Mouse (Mus musculus): ENCODE data around the gene Nmrk2. TPM values are rescaled to one million over a fixed set of nuclear protein-coding genes. Genes with fewer than 3 reads are reported as not detected.

Nmrk2 gene
- polyA plus RNA-seq, 1 experiment from 2014 or later = not detected

GRCm38 (mm10) chr10:81200141-81200540 is 1.7 kb downstream of the Nmrk2 start:
- Histone ChIP-seq H3K36me3 (ENCODE audit: control insufficient read depth, insufficient read depth, low read length) (no peaks in the 10 kb centered on the region), H3K9me3 (ENCODE audit: control insufficient read depth, low read length) (no peaks in the 10 kb centered on the region), H3K27ac (ENCODE audit: low read depth, low read length) (no peak overlapping the region), H3K4me3 (ENCODE audit: low read depth, low read length) (no peak overlapping the region), H3K9ac (replicated peaks; ENCODE audit: low read depth, low read length) (no peak overlapping the region), H3K4me1 (ENCODE audit: control insufficient read depth, insufficient read depth, low read length) (no peaks in the 10 kb centered on the region), H3K4me2 (ENCODE audit: low read depth, low read length) (no peak overlapping the region), H3K27me3 (ENCODE audit: control insufficient read depth, insufficient read depth, low read length) (no peaks in the 10 kb centered on the region)
- no peak for ATAC-seq (ENCODE audit: low read depth)
- WGBS = 86% methylated on average over 13 of the region's 13 CpGs

- H3K9me3 ChIP-seq (ENCODE audit: control insufficient read depth, low read length) = no peaks in the 10 kb centered on the region
- no peak overlapping the region for H3K4me2 ChIP-seq (ENCODE audit: low read depth, low read length)
- 88% methylated on average over 6 of the region's 6 CpGs for WGBS
- no peak for ATAC-seq (ENCODE audit: low read depth)
- H3K27ac ChIP-seq (ENCODE audit: low read depth, low read length) = no peak overlapping the region
- no peak overlapping the region for H3K9ac ChIP-seq (replicated peaks; ENCODE audit: low read depth, low read length)
- no peaks in the 10 kb centered on the region for H3K4me1 ChIP-seq (ENCODE audit: control insufficient read depth, insufficient read depth, low read length)
- no peaks in the 10 kb centered on the region for H3K27me3 ChIP-seq (ENCODE audit: control insufficient read depth, insufficient read depth, low read length)
- no peak overlapping the region for H3K4me3 ChIP-seq (ENCODE audit: low read depth, low read length)
- no peaks in the 10 kb centered on the region for H3K36me3 ChIP-seq (ENCODE audit: control insufficient read depth, insufficient read depth, low read length)
Measured at GRCm38 (mm10) chr10:81198990-81199389, 2.9 kb downstream of the Nmrk2 start.

GRCm38 (mm10) chr10:81198230-81198629 is 3.6 kb downstream of the Nmrk2 start:
- Histone ChIP-seq H3K9me3 (ENCODE audit: control insufficient read depth, low read length) (no peaks in the 10 kb centered on the region), H3K4me3 (ENCODE audit: low read depth, low read length) (no peak overlapping the region), H3K4me1 (ENCODE audit: control insufficient read depth, insufficient read depth, low read length) (peaks cover under 1% of the 10 kb centered on the region), H3K27me3 (ENCODE audit: control insufficient read depth, insufficient read depth, low read length) (no peaks in the 10 kb centered on the region), H3K27ac (ENCODE audit: low read depth, low read length) (no peak overlapping the region), H3K4me2 (ENCODE audit: low read depth, low read length) (no peak overlapping the region), H3K9ac (replicated peaks; ENCODE audit: low read depth, low read length) (no peak overlapping the region), H3K36me3 (ENCODE audit: control insufficient read depth, insufficient read depth, low read length) (no peaks in the 10 kb centered on the region)
- WGBS = 1% methylated on average over 9 of the region's 9 CpGs
- no peak for ATAC-seq (ENCODE audit: low read depth)

DNA sequence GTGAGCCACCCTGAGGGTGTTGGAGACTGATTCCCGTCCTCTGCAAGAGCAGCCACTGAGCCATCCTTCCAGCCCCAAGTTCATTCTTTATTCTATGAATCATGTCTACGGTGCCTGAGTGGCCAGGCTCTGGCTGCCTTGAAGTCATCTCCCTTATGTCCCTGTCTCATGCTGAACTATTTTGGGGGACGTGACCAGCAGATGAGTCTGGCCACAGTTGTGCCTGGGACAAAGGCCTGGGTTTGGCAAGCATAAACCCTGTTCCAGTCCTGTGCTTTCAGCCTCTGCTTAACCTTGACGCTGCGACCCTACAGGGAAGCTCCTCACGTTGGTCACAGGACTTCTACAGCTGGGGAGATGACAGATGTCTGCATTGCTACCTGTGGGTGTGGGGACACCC is 4.5 kb downstream of the Nmrk2 start:
- H3K27me3 ChIP-seq (ENCODE audit: control insufficient read depth, insufficient read depth, low read length) = no peaks in the 10 kb centered on the region
- H3K36me3 ChIP-seq (ENCODE audit: control insufficient read depth, insufficient read depth, low read length) = no peaks in the 10 kb centered on the region
- WGBS = 54% methylated on average over 6 of the region's 6 CpGs
- peaks cover 5% of the 10 kb centered on the region for H3K4me1 ChIP-seq (ENCODE audit: control insufficient read depth, insufficient read depth, low read length)
- no peak overlapping the region for H3K27ac ChIP-seq (ENCODE audit: low read depth, low read length)
- H3K4me2 ChIP-seq (ENCODE audit: low read depth, low read length) = no peak overlapping the region
- no peak overlapping the region for H3K9ac ChIP-seq (replicated peaks; ENCODE audit: low read depth, low read length)
- H3K9me3 ChIP-seq (ENCODE audit: control insufficient read depth, low read length) = no peaks in the 10 kb centered on the region
- no peak for ATAC-seq (ENCODE audit: low read depth)
- no peak overlapping the region for H3K4me3 ChIP-seq (ENCODE audit: low read depth, low read length)

GRCm38 (mm10) chr10:81196470-81197065 is 5.3 kb downstream of the Nmrk2 start:
- Histone ChIP-seq H3K4me2 (ENCODE audit: low read depth, low read length) (no peak overlapping the region), H3K4me1 (ENCODE audit: control insufficient read depth, insufficient read depth, low read length) (peaks cover 5% of the 10 kb centered on the region), H3K9me3 (ENCODE audit: control insufficient read depth, low read length) (no peaks in the 10 kb centered on the region), H3K36me3 (ENCODE audit: control insufficient read depth, insufficient read depth, low read length) (no peaks in the 10 kb centered on the region), H3K4me3 (ENCODE audit: low read depth, low read length) (no peak overlapping the region), H3K27ac (ENCODE audit: low read depth, low read length) (no peak overlapping the region), H3K27me3 (ENCODE audit: control insufficient read depth, insufficient read depth, low read length) (no peaks in the 10 kb centered on the region), H3K9ac (replicated peaks; ENCODE audit: low read depth, low read length) (no peak overlapping the region)
- no peak for ATAC-seq (ENCODE audit: low read depth)
- whole genome bisulfite sequencing = 70% methylated on average over 11 of the region's 11 CpGs

DNA sequence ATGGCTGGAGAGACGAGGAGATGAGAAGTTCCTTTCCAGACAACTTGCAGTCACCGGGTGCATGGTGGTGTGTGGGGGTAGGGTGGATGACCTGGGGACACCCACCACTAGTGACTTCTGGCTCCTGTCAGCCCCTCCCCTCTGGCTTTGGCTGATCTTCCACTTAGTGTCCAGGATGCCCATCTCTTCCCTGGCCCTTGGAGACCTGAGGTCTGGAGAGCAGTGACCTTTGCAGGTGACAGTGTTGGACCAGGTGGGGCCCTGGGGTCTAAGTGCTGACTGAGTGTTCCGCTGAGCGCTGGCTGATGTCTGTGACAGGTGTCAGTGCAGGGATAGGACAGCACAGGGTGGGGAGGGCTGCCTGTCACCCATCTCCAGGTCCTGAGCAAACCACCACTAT is 6.6 kb downstream of the Nmrk2 start:
- H3K4me1 ChIP-seq (ENCODE audit: control insufficient read depth, insufficient read depth, low read length) = peaks cover 5% of the 10 kb centered on the region
- no peak overlapping the region for H3K4me3 ChIP-seq (ENCODE audit: low read depth, low read length)
- H3K9ac ChIP-seq (replicated peaks; ENCODE audit: low read depth, low read length) = no peak overlapping the region
- H3K36me3 ChIP-seq (ENCODE audit: control insufficient read depth, insufficient read depth, low read length) = peaks cover 4% of the 10 kb centered on the region
- no peak overlapping the region for H3K27ac ChIP-seq (ENCODE audit: low read depth, low read length)
- ATAC-seq (ENCODE audit: low read depth) = no peak
- 64% methylated on average over 4 of the region's 4 CpGs for WGBS
- no peak overlapping the region for H3K4me2 ChIP-seq (ENCODE audit: low read depth, low read length)
- H3K9me3 ChIP-seq (ENCODE audit: control insufficient read depth, low read length) = no peaks in the 10 kb centered on the region
- H3K27me3 ChIP-seq (ENCODE audit: control insufficient read depth, insufficient read depth, low read length) = no peaks in the 10 kb centered on the region

DNA sequence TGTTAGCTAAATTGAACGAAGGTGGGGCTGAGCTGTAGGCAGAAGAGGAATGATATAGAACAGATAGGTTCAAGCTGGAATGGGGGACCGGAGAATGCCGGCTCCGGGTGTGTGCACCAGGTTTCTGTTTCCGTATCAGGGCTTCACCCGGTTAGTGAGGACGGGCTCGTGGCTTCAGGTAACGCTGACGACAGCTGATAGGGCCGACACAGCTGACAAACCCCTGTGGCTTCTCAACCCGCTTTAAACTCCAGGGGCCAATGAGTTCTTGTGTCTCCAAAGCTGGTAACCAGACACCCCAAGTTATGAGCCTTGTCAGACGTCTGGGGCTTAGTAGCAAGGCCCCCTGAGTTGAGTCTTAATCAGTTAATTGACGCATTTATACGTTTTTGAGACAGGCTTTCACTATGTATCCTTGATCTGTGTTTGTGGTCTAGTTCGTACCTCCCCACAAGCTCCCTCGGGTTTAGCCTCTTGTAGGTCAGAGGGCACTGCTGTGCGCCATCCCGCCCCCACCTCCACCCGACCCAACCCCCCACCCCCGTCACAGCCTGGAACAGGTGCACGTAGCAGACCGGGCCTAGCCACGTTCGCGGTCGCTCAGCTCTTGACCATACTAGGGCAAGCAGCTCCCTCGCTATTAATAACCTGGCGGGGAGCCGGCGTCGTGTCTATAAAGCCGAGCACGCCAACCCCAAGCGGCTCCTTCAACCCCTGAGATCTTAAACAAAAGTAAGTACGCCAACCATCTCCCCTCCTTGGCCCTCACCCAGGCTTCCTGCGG is 7.7 kb downstream of the Nmrk2 start:
- Histone ChIP-seq H3K4me3 (ENCODE audit: low read depth, low read length) (no peak overlapping the region), H3K27ac (ENCODE audit: low read depth, low read length) (no peak overlapping the region), H3K27me3 (ENCODE audit: control insufficient read depth, insufficient read depth, low read length) (no peaks in the 10 kb centered on the region), H3K4me2 (ENCODE audit: low read depth, low read length) (no peak overlapping the region), H3K9me3 (ENCODE audit: control insufficient read depth, low read length) (no peaks in the 10 kb centered on the region), H3K9ac (replicated peaks; ENCODE audit: low read depth, low read length) (no peak overlapping the region), H3K36me3 (ENCODE audit: control insufficient read depth, insufficient read depth, low read length) (peaks cover 10% of the 10 kb centered on the region), H3K4me1 (ENCODE audit: control insufficient read depth, insufficient read depth, low read length) (peaks cover 5% of the 10 kb centered on the region)
- ATAC-seq (ENCODE audit: low read depth) = no peak
- 17% methylated on average over 37 of the region's 37 CpGs for WGBS

GRCm38 (mm10) chr10:81192968-81193501 is 8.8 kb downstream of the Nmrk2 start:
- peak overlapping the region; percentile 98 for H3K4me2 ChIP-seq (ENCODE audit: low read depth, low read length)
- H3K27me3 ChIP-seq (ENCODE audit: control insufficient read depth, insufficient read depth, low read length) = no peaks in the 10 kb centered on the region
- 5% methylated on average over 19 of the region's 19 CpGs for WGBS
- H3K27ac ChIP-seq (ENCODE audit: low read depth, low read length) = peak overlapping the region; percentile 97
- peaks cover 5% of the 10 kb centered on the region for H3K4me1 ChIP-seq (ENCODE audit: control insufficient read depth, insufficient read depth, low read length)
- H3K9me3 ChIP-seq (ENCODE audit: control insufficient read depth, low read length) = no peaks in the 10 kb centered on the region
- H3K36me3 ChIP-seq (ENCODE audit: control insufficient read depth, insufficient read depth, low read length) = peaks cover 10% of the 10 kb centered on the region
- no peak; the same call in none of the 2 replicates for ATAC-seq (ENCODE audit: low read depth)
- peak overlapping the region; percentile 56 for H3K4me3 ChIP-seq (ENCODE audit: low read depth, low read length)
- peak overlapping the region; percentile 78 for H3K9ac ChIP-seq (replicated peaks; ENCODE audit: low read depth, low read length)

GRCm38 (mm10) chr10:81192270-81192967 is 9.4 kb downstream of the Nmrk2 start:
- Histone ChIP-seq H3K27me3 (ENCODE audit: control insufficient read depth, insufficient read depth, low read length) (no peaks in the 10 kb centered on the region), H3K9me3 (ENCODE audit: control insufficient read depth, low read length) (no peaks in the 10 kb centered on the region), H3K36me3 (ENCODE audit: control insufficient read depth, insufficient read depth, low read length) (peaks cover 12% of the 10 kb centered on the region), H3K4me3 (ENCODE audit: low read depth, low read length) (peak overlapping the region; percentile 56), H3K27ac (ENCODE audit: low read depth, low read length) (peak overlapping the region; percentile 97), H3K4me1 (ENCODE audit: control insufficient read depth, insufficient read depth, low read length) (peaks cover 5% of the 10 kb centered on the region), H3K4me2 (ENCODE audit: low read depth, low read length) (peak overlapping the region; percentile 98), H3K9ac (replicated peaks; ENCODE audit: low read depth, low read length) (peak overlapping the region; percentile 78)
- ATAC-seq (ENCODE audit: low read depth) = peak; percentile 87
- WGBS = under 1% methylated on average over 92 of the region's 93 CpGs
